Mouse (Mus musculus) limb, embryonic 14.5 days (tissue): ENCODE data around the gene Rarg. TPM values are rescaled to one million over a fixed set of nuclear protein-coding genes. Genes with fewer than 3 reads are reported as not detected.

ENCODE experiments used
- ATAC-seq: fragments of 200-750 bp; cut with Nextera tagmentation; 2 replicates; pipeline ENCODE4 v1.8.0; 2017; ENCODE audit warnings: low read depth, moderate number of reproducible peaks, moderate TSS enrichment; ENCODE audit not compliant: low FRiP score
- DNase-seq: peaks from one replicate; pipeline ENCODE4 v3.0.0-alpha.2; 2015; ENCODE audit warnings: low spot score
- H3K27ac ChIP-seq: fragments of 300-500 bp; sonication (generic); replicated peaks from 2 replicates; pipeline ENCODE4 v1.5.1; 2014; ENCODE audit warnings: low read depth, mild to moderate bottlenecking, low read length, moderate library complexity, mixed read lengths
- H3K27me3 ChIP-seq: fragments of 300-500 bp; sonication (generic); 2 replicates; pipeline ENCODE4 v1.6.1; 2014; ENCODE audit warnings: low read length, mixed read lengths; ENCODE audit not compliant: control insufficient read depth, insufficient read depth
- H3K36me3 ChIP-seq: fragments of 300-500 bp; sonication (generic); 2 replicates; pipeline ENCODE4 v1.6.1; 2014; ENCODE audit warnings: mild to moderate bottlenecking, low read length, moderate library complexity, mixed read lengths; ENCODE audit not compliant: control insufficient read depth, insufficient read depth
- H3K4me1 ChIP-seq: fragments of 300-500 bp; sonication (generic); 2 replicates; pipeline ENCODE4 v1.6.1; 2014; ENCODE audit warnings: antibody characterized with exemption, low read length, mixed read lengths; ENCODE audit not compliant: control insufficient read depth, insufficient read depth
- H3K4me2 ChIP-seq: fragments of 300-500 bp; sonication (generic); replicated peaks from 2 replicates; pipeline ENCODE4 v1.6.1; 2014; ENCODE audit warnings: low read depth, mild to moderate bottlenecking, low read length, moderate library complexity; ENCODE audit not compliant: severe bottlenecking
- H3K4me3 ChIP-seq: fragments of 300-500 bp; sonication (generic); replicated peaks from 2 replicates; pipeline ENCODE4 v1.5.1; 2014; ENCODE audit warnings: low read length
- H3K9ac ChIP-seq: fragments of 300-500 bp; sonication (generic); 2 replicates; pipeline ENCODE4 v1.6.1; 2014; ENCODE audit warnings: mild to moderate bottlenecking, low read depth, low read length, moderate library complexity; ENCODE audit not compliant: severe bottlenecking
- H3K9me3 ChIP-seq: fragments of 300-500 bp; sonication (generic); 2 replicates; pipeline ENCODE4 v1.6.1; 2016; ENCODE audit warnings: low read length; ENCODE audit not compliant: control insufficient read depth
- POLR2A ChIP-seq: fragments of 200-500 bp; IDR thresholded peaks from 2 replicates; pipeline ENCODE4 v1.8.0; 2012; ENCODE audit warnings: inconsistent platforms, mild to moderate bottlenecking, moderate library complexity, borderline replicate concordance; ENCODE audit not compliant: insufficient read depth, insufficient read length; ENCODE audit errors: extremely low read depth
- WGBS: fragments of 180-500 bp; shearing (Covaris S2); extraction: QIAGEN DNeasy Blood & Tissue Kit; methylation state at CpG from one replicate; pipeline ENCODE4 v1.1.7; 2014; 5-methylcytosine and 5-hydroxymethylcytosine counted together
- polyA plus RNA-seq, 2 experiments: library from polyadenylated mRNA; depleted of rRNA in 1 of 2; stranded (reverse) in 1 of 2; unstranded in 1 of 2; fragments of >200 nt; fragmentation: Nextera tagmentation in 1 of 2; extraction: Ambion mirVana in 1 of 2; gene quantifications; 2 replicates each; pipeline versions ENCODE4 v1.2.1 to v1.2.3; 2012 to 2014

Rarg gene
- polyA plus RNA-seq, 2 experiments = 115 to 135 TPM

- 31% methylated on average over 7 of the region's 7 CpGs for WGBS
- peak overlapping the region; percentile 70 for H3K4me3 ChIP-seq
- ATAC-seq = no peak
- peak overlapping the region; percentile 67 for H3K27ac ChIP-seq
- peak overlapping the region; percentile 70 for H3K9ac ChIP-seq
- H3K4me1 ChIP-seq = peaks cover 11% of the 10 kb centered on the region; the same call in 1 of the 2 replicates
- peak overlapping the region; percentile 72 for H3K4me2 ChIP-seq
- no peak for DNase-seq
- no peaks in the 10 kb centered on the region for H3K9me3 ChIP-seq
- TF ChIP-seq POLR2A = no peak
- H3K27me3 ChIP-seq = no peaks in the 10 kb centered on the region
- peaks cover 24% of the 10 kb centered on the region for H3K36me3 ChIP-seq
These were observed 21.4 kb upstream of the Rarg start for GRCm38 (mm10) chr15:102278726-102279091.

- Histone ChIP-seq H3K9ac (no peak overlapping the region), H3K4me3 (no peak overlapping the region), H3K27me3 (no peaks in the 10 kb centered on the region), H3K27ac (no peak overlapping the region), H3K4me1 (peaks cover 15% of the 10 kb centered on the region; the same call in 1 of the 2 replicates), H3K9me3 (no peaks in the 10 kb centered on the region), H3K4me2 (no peak overlapping the region), H3K36me3 (no peaks in the 10 kb centered on the region)
- 78% methylated on average over 6 of the region's 6 CpGs for WGBS
- ATAC-seq = no peak
- DNase-seq = no peak
- TF ChIP-seq POLR2A = no peak
These were observed 16.8 kb upstream of the Rarg start for GRCm38 (mm10) chr15:102273982-102274716.

- H3K27ac ChIP-seq = no peak overlapping the region
- H3K9me3 ChIP-seq = no peaks in the 10 kb centered on the region
- H3K4me1 ChIP-seq = peaks cover 12% of the 10 kb centered on the region; the same call in 1 of the 2 replicates
- no peak overlapping the region for H3K9ac ChIP-seq
- H3K36me3 ChIP-seq = no peaks in the 10 kb centered on the region
- ATAC-seq (no peak), DNase-seq (no peak)
- no peak for TF ChIP-seq POLR2A
- WGBS = 40% methylated on average over 3 of the region's 3 CpGs
- peak overlapping the region; percentile 32; the same call in 1 of the 2 replicates for H3K4me3 ChIP-seq
- H3K4me2 ChIP-seq = peak overlapping the region; percentile 65; the same call in 1 of the 2 replicates
- no peaks in the 10 kb centered on the region for H3K27me3 ChIP-seq
These were observed 14.1 kb upstream of the Rarg start for GRCm38 (mm10) chr15:102271441-102271840.

- no peaks in the 10 kb centered on the region for H3K27me3 ChIP-seq
- H3K4me1 ChIP-seq = peaks cover 12% of the 10 kb centered on the region; the same call in 1 of the 2 replicates
- H3K4me2 ChIP-seq = peak within 1 kb of the TSS; percentile 65
- H3K9ac ChIP-seq = peak within 1 kb of the TSS; percentile 52
- DNase-seq = no peak
- no peak within 1 kb of the TSS for H3K27ac ChIP-seq
- peak within 1 kb of the TSS; percentile 32 for H3K4me3 ChIP-seq
- WGBS = 10% methylated on average over 19 of the region's 21 CpGs
- no peak for TF ChIP-seq POLR2A
- peak; percentile 15; the same call in 1 of the 2 replicates for ATAC-seq
- H3K9me3 ChIP-seq = no peaks in the 10 kb centered on the region
- H3K36me3 ChIP-seq = no peaks in the 10 kb centered on the region
These were observed 13.1 kb upstream of the Rarg start, which contains the start of gene Gm9918 for GRCm38 (mm10) chr15:102270274-102270960. Gene Gm9918, plus strand, starts transcription at chr15:102270563.

GRCm38 (mm10) chr15:102265548-102265947 lies 8.2 kb upstream of the Rarg start:
- Histone ChIP-seq H3K27ac (no peak overlapping the region), H3K27me3 (no peaks in the 10 kb centered on the region), H3K4me1 (peaks cover 15% of the 10 kb centered on the region; the same call in 1 of the 2 replicates), H3K9me3 (no peaks in the 10 kb centered on the region), H3K4me3 (no peak overlapping the region), H3K9ac (no peak overlapping the region), H3K4me2 (no peak overlapping the region), H3K36me3 (no peaks in the 10 kb centered on the region)
- no peak for TF ChIP-seq POLR2A
- WGBS = 84% methylated on average over 5 of the region's 5 CpGs
- ATAC-seq (no peak), DNase-seq (no peak)
